Mouse (Mus musculus): ENCODE measurements around the gene Ctsz. TPM values are rescaled to one million over a fixed set of nuclear protein-coding genes. Genes with fewer than 3 reads are reported as not detected.

Gene Ctsz
- polyA plus RNA-seq, 1 experiment from 2014 or later: 215 TPM

DNA sequence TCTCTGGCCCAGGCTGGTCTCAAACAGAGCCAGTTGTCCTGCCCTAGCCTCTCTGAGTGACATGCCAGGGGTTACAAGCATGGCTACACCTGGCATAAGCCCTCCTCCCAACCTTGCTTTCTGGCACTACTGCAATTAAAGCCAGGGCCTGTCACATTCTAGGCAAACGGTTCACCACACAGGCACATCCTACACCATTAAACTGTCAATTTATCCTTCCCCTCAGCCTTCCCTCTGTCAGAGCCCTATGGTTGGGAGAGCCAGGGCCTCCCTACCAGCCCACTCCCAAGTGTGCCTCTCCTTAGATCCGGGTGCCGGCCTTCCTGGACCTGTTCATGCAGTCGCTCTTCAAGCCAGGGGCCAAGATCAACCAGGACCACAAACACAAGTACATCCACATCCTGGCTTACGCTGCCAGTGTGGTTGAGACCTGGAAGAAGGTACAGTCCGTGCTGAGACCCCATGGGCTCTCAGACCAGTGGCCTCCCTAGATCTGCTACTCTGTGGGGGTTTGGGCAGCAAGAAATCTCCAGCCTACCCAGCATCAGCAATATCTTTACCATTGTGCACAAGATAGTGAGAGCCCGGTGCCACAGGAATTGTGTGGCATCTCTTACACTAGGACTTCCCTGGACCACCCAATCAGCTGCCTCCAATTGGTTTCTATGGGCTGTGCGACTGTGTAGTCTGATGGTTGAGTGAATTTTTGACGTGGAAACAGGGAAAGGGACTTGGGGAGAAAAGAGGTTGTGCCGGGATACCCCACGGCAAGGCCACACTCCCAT lies 14.3 kb downstream of the Ctsz start:
- Histone ChIP-seq H3K9me3 (replicated peaks) (no peaks in the 10 kb centered on the region), H3K36me3 (peaks cover 85% of the 10 kb centered on the region), H3K27me3 (no peaks in the 10 kb centered on the region), H3K27ac (replicated peaks) (no peak overlapping the region), H3K4me2 (replicated peaks) (no peak overlapping the region), H3K4me3 (replicated peaks) (no peak overlapping the region), H3K4me1 (no peaks in the 10 kb centered on the region), H3K9ac (no peak overlapping the region)
- no peak for ATAC-seq (ENCODE audit: insufficient number of reproducible peaks, low FRiP score, low TSS enrichment, low read depth)
- 88% methylated on average over 11 of the region's 11 CpGs for WGBS

DNA sequence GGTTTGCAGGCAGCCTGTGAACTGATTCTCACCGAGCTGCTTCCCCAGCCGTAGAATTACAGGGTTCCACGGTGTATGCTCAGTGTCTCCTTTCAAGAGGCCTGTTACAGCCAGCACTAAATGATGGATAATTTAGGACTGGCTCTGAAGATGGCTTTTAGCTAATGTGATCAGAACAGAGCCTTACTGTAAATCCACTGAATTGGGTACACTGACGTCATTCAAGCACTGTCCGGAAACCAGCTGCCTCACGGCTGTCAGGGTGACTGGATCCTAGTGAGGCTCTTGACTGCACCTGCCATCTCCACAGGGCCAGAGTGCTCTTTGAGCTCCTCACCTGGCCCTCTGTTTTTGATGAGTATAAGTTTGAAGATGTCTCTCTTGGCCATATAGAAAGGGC lies 17.7 kb downstream of the Ctsz start:
- Histone ChIP-seq H3K4me3 (replicated peaks) (no peak overlapping the region), H3K4me2 (replicated peaks) (no peak overlapping the region), H3K4me1 (peaks cover 10% of the 10 kb centered on the region), H3K27ac (replicated peaks) (no peak overlapping the region), H3K27me3 (no peaks in the 10 kb centered on the region), H3K9me3 (replicated peaks) (no peaks in the 10 kb centered on the region), H3K36me3 (peaks cover 51% of the 10 kb centered on the region), H3K9ac (no peak overlapping the region)
- 71% methylated on average over 6 of the region's 6 CpGs for WGBS
- ATAC-seq (ENCODE audit: insufficient number of reproducible peaks, low FRiP score, low TSS enrichment, low read depth): no peak

- Histone ChIP-seq H3K4me3 (replicated peaks) (peak within 1 kb of the TSS; percentile 66), H3K9me3 (replicated peaks) (no peaks in the 10 kb centered on the region), H3K9ac (peak within 1 kb of the TSS; percentile 68), H3K36me3 (no peaks in the 10 kb centered on the region; the same call in 1 of the 2 replicates), H3K27me3 (no peaks in the 10 kb centered on the region), H3K4me1 (peaks cover 11% of the 10 kb centered on the region), H3K27ac (replicated peaks) (no peak within 1 kb of the TSS), H3K4me2 (replicated peaks) (peak within 1 kb of the TSS; percentile 83)
- peak; percentile 91 for ATAC-seq (ENCODE audit: insufficient number of reproducible peaks, low FRiP score, low TSS enrichment, low read depth)
- 0% methylated on average over 40 of the region's 40 CpGs for WGBS
Measured at GRCm38 (mm10) chr2:174415731-174416310, 23.0 kb downstream of the Ctsz start, which contains the start of gene Nelfcd. Nelfcd (plus strand) TSS chr2:174415804.

- no peak for ATAC-seq (ENCODE audit: insufficient number of reproducible peaks, low FRiP score, low TSS enrichment, low read depth)
- 47% methylated on average over 18 of the region's 18 CpGs for WGBS
Measured at GRCm38 (mm10) chr2:174415001-174415730, 23.7 kb downstream of the Ctsz start.

DNA sequence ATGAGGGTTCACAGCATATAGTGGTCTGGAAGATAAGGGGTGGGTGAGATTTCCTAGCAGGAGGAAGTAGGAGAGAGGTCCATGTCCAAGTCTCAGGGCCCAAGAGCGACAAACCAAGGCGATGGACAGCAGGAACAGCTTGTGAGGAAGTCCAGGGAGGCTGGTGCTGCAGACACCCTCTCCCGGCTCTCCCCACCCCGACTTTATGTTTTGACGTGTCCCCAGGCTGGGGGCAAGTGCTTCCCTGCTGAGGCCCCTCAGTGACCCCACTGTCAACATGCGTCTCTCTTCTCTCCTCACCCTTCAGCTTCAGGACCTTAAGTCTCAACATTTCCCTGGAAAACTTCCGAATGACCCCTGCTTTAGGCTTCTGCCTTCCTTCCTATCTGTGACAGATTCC lies 25.7 kb downstream of the Ctsz start:
- H3K27me3 ChIP-seq: no peaks in the 10 kb centered on the region
- no peak for ATAC-seq (ENCODE audit: insufficient number of reproducible peaks, low FRiP score, low TSS enrichment, low read depth)
- no peak overlapping the region for H3K4me3 ChIP-seq (replicated peaks)
- no peak overlapping the region for H3K4me2 ChIP-seq (replicated peaks)
- no peak overlapping the region for H3K27ac ChIP-seq (replicated peaks)
- WGBS: 74% methylated on average over 7 of the region's 7 CpGs
- no peaks in the 10 kb centered on the region for H3K9me3 ChIP-seq (replicated peaks)
- no peaks in the 10 kb centered on the region for H3K36me3 ChIP-seq
- peaks cover 11% of the 10 kb centered on the region for H3K4me1 ChIP-seq
- no peak overlapping the region for H3K9ac ChIP-seq

More at GRCm38 (mm10) chr2:174415001-174415730, 23.7 kb downstream of the Ctsz start:
- H3K9ac ChIP-seq: no peak overlapping the region
- no peaks in the 10 kb centered on the region for H3K9me3 ChIP-seq (replicated peaks)
- peak overlapping the region; percentile 66 for H3K4me3 ChIP-seq (replicated peaks)
- no peaks in the 10 kb centered on the region; the same call in 1 of the 2 replicates for H3K36me3 ChIP-seq
- H3K27ac ChIP-seq (replicated peaks): no peak overlapping the region
- peak overlapping the region; percentile 83 for H3K4me2 ChIP-seq (replicated peaks)
- H3K27me3 ChIP-seq: no peaks in the 10 kb centered on the region
- H3K4me1 ChIP-seq: peaks cover 11% of the 10 kb centered on the region

DNA sequence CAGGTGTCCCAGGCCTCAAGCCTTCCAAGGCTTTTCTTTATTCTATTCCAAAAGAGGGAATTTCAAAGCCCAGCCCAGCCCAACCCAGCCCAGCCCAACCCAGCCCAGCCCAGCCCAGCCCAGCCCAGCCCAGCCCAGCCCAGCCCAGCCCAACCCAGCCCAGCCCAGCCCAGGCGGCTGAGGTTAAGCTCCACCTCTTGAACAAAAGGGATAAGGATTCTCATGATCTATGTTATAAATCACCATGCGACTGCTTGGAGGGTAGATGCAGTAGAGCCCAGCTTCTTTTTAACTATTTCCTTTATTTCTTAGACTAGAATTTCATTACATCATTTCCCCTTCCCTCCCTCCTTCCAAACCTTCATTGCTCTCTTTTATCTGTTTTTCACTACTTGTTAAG lies 28.6 kb downstream of the Ctsz start:
- Histone ChIP-seq H3K4me1 (no peaks in the 10 kb centered on the region), H3K9me3 (replicated peaks) (no peaks in the 10 kb centered on the region), H3K4me2 (replicated peaks) (no peak overlapping the region), H3K4me3 (replicated peaks) (no peak overlapping the region), H3K36me3 (no peaks in the 10 kb centered on the region), H3K9ac (no peak overlapping the region), H3K27ac (replicated peaks) (no peak overlapping the region), H3K27me3 (no peaks in the 10 kb centered on the region)
- 35% methylated on average over 2 of the region's 2 CpGs for WGBS
- ATAC-seq (ENCODE audit: insufficient number of reproducible peaks, low FRiP score, low TSS enrichment, low read depth): no peak

DNA sequence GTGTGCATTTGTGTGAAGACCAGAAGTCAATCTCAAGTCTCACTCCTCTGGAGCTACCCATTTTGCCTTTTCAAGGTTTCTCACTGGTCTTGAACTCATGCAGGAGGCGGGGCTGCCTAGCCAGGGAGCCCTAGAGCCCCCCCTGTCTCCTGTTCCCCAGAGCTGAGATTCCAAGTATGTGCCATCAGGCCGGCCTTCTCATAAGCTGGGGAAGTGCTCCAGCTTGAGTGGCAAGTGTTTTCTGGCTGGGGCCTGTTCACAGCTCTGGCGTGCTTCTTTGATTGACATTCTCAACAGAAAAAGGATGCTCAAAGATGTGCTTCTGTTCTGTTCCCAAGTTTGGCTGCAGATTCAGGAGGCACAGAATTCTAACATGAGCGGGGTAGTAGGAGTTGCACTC lies 38.4 kb downstream of the Ctsz start:
- 72% methylated on average over 4 of the region's 4 CpGs for WGBS
- H3K27me3 ChIP-seq: no peaks in the 10 kb centered on the region
- no peaks in the 10 kb centered on the region for H3K9me3 ChIP-seq (replicated peaks)
- H3K9ac ChIP-seq: no peak overlapping the region
- no peak overlapping the region for H3K4me3 ChIP-seq (replicated peaks)
- no peak for ATAC-seq (ENCODE audit: insufficient number of reproducible peaks, low FRiP score, low TSS enrichment, low read depth)
- no peaks in the 10 kb centered on the region for H3K36me3 ChIP-seq
- no peak overlapping the region for H3K4me2 ChIP-seq (replicated peaks)
- H3K4me1 ChIP-seq: no peaks in the 10 kb centered on the region
- no peak overlapping the region for H3K27ac ChIP-seq (replicated peaks)

DNA sequence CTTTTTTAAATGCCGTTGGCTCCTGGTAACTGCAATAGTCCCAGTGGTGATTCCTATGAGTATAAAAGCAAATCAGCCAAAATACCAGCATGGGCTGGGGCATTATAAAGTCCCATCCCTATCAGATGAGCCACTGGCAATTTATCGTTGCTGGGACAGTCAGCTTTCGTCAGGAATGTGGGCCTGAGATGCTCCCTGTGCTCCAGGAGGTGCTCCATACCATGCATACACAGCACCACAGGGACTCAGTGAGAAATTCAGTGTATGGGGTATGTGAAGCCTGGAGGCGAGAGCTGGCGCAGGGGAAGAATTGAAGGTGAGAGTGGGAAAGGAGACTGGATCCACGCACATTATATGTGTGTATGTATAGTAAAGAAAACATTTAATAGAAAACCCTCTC lies 41.0 kb downstream of the Ctsz start:
- Histone ChIP-seq H3K4me1 (no peaks in the 10 kb centered on the region), H3K4me3 (replicated peaks) (no peak overlapping the region), H3K36me3 (no peaks in the 10 kb centered on the region), H3K4me2 (replicated peaks) (no peak overlapping the region), H3K9ac (no peak overlapping the region), H3K9me3 (replicated peaks) (no peaks in the 10 kb centered on the region), H3K27ac (replicated peaks) (no peak overlapping the region), H3K27me3 (no peaks in the 10 kb centered on the region)
- ATAC-seq (ENCODE audit: insufficient number of reproducible peaks, low FRiP score, low TSS enrichment, low read depth): no peak
- 84% methylated on average over 6 of the region's 6 CpGs for WGBS

DNA sequence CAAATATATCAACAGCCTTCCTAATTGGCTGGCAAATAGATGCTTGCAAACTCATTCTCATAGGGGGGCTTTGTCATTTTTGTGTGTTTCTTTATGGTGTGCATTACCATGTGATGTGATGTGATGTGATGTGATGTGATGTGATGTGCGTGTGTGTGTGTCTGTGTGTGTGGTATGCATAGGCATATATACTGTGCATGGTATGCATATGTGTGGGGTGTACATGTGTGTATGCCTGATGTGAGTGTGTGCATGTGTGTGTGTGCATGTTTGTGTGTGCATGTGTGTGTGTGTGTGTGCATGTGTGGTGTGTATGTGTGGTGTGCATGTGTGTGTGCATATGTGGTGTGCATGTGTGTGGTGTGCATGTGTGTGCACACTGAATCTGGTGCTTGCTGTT lies 41.8 kb downstream of the Ctsz start:
- no peak for ATAC-seq (ENCODE audit: insufficient number of reproducible peaks, low FRiP score, low TSS enrichment, low read depth)

DNA sequence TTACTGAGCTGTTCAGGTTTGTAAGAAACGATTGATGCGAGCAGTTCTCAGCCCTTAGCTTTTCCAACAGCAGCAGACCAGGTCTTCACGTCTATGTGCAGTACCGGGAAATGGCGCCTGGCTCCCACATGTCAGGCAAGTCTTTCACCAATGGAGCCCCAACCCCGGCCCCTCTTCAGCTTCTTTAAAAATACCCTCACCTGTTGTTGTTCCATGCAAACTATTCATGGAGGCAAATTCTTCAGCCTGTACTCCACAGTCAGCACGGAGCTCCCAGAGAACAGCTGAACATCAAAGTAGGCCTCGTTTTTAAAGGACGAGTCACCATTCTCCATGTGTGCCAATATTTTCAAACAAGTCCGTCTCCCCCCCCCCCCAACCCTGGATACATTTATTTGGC lies 42.2 kb downstream of the Ctsz start:
- WGBS: 70% methylated on average over 10 of the region's 10 CpGs
- no peaks in the 10 kb centered on the region for H3K36me3 ChIP-seq
- no peaks in the 10 kb centered on the region for H3K4me1 ChIP-seq
- ATAC-seq (ENCODE audit: insufficient number of reproducible peaks, low FRiP score, low TSS enrichment, low read depth): no peak
- H3K4me3 ChIP-seq (replicated peaks): no peak overlapping the region
- no peaks in the 10 kb centered on the region for H3K9me3 ChIP-seq (replicated peaks)
- no peaks in the 10 kb centered on the region for H3K27me3 ChIP-seq
- H3K4me2 ChIP-seq (replicated peaks): no peak overlapping the region
- no peak overlapping the region for H3K9ac ChIP-seq
- no peak overlapping the region for H3K27ac ChIP-seq (replicated peaks)

More for the DNA sequence above, 41.8 kb downstream of the Ctsz start:
- Histone ChIP-seq H3K27ac (replicated peaks) (no peak overlapping the region), H3K27me3 (no peaks in the 10 kb centered on the region), H3K4me3 (replicated peaks) (no peak overlapping the region), H3K4me1 (no peaks in the 10 kb centered on the region), H3K9me3 (replicated peaks) (no peaks in the 10 kb centered on the region), H3K36me3 (no peaks in the 10 kb centered on the region), H3K9ac (no peak overlapping the region), H3K4me2 (replicated peaks) (no peak overlapping the region)
- 97% methylated on average over 1 of the region's 1 CpGs for WGBS

- no peak for ATAC-seq (ENCODE audit: insufficient number of reproducible peaks, low FRiP score, low TSS enrichment, low read depth)
- no peak overlapping the region for H3K9ac ChIP-seq
- H3K4me1 ChIP-seq: no peaks in the 10 kb centered on the region
- H3K27ac ChIP-seq (replicated peaks): no peak overlapping the region
- H3K36me3 ChIP-seq: no peaks in the 10 kb centered on the region
- no peaks in the 10 kb centered on the region for H3K27me3 ChIP-seq
- H3K9me3 ChIP-seq (replicated peaks): no peaks in the 10 kb centered on the region
- 75% methylated on average over 5 of the region's 5 CpGs for WGBS
- H3K4me2 ChIP-seq (replicated peaks): no peak overlapping the region
- no peak overlapping the region for H3K4me3 ChIP-seq (replicated peaks)
Measured at GRCm38 (mm10) chr2:174393383-174393782, 45.5 kb downstream of the Ctsz start.

Measured in embryonic facial prominence, embryonic 15.5 days (tissue).